14 mouse cellular contexts compared by ENCODE assay signal in genomic region chr19:58853036-58853735, GRCm38 (mm10). TPM values are rescaled to one million over a fixed set of nuclear protein-coding genes. Genes with fewer than 3 reads are reported as not detected.
A peak's percentile ranks its signal among the peaks of the same experiment; 100 is the strongest.
DNase-seq lines count a peak whose midpoint lies in the region; ATAC-seq and TF ChIP-seq lines count a peak whose summit lies in the region.
"Had no signal": no experiment of that assay in that cellular context is flagged by ENCODE, and none has a peak within 500 bp of the region (broad histone marks: within the 10 kb centered on the region; RNA-seq: fewer than 3 reads in every experiment).

No protein-coding gene starts in this region.

- H3K36me3 ChIP-seq in liver, adult 2 months (ENCODE audit: control insufficient read depth, insufficient read depth, low read length): no peaks in the 10 kb centered on the region
- H3K36me3 ChIP-seq in kidney, embryonic 15.5 days: no peaks in the 10 kb centered on the region
- H3K36me3 ChIP-seq: embryonic facial prominence, embryonic 13.5 days; hindbrain, embryonic 10.5 days; limb, embryonic 12.5 days had no signal

- H3K4me3 ChIP-seq in liver, adult 2 months (ENCODE audit: insufficient read depth, low read depth, low read length): no peak overlapping the region
- H3K4me3 ChIP-seq in kidney, embryonic 15.5 days (replicated peaks): no peak overlapping the region
- H3K4me3 ChIP-seq: embryonic facial prominence, embryonic 13.5 days; hindbrain, embryonic 10.5 days; limb, embryonic 12.5 days had no signal

- H3K4me2 ChIP-seq in kidney, embryonic 15.5 days: no peak overlapping the region
- H3K4me2 ChIP-seq: embryonic facial prominence, embryonic 13.5 days; limb, embryonic 12.5 days had no signal

- H3K9me3 ChIP-seq in kidney, embryonic 15.5 days (replicated peaks): no peaks in the 10 kb centered on the region
- H3K9me3 ChIP-seq: embryonic facial prominence, embryonic 13.5 days; hindbrain, embryonic 10.5 days; limb, embryonic 12.5 days had no signal

- no peaks in the 10 kb centered on the region for H3K79me2 ChIP-seq in liver, adult 2 months (ENCODE audit: control insufficient read depth, insufficient read depth, low read length)

- H3K27ac ChIP-seq in liver, adult 2 months (replicated peaks; ENCODE audit: insufficient read depth, low read depth, low read length): peak overlapping the region; percentile 2
- no peak overlapping the region for H3K27ac ChIP-seq in kidney, embryonic 15.5 days
- H3K27ac ChIP-seq: embryonic facial prominence, embryonic 13.5 days; hindbrain, embryonic 10.5 days; limb, embryonic 12.5 days had no signal

- TF ChIP-seq CTCF in liver, adult 2 months (IDR thresholded peaks at IDR 0.05; ENCODE audit: low read depth, low read length): no peak

- WGBS in liver, adult 2 months: 7% methylated on average over 10 of the region's 10 CpGs
- 65% methylated on average over 10 of the region's 10 CpGs for WGBS in kidney, embryonic 15.5 days

- peak; percentile 83 for DNase-seq in liver, adult 2 months (ENCODE audit: extremely low read depth, low read depth, low spot score)
- no peak for DNase-seq in liver
- peak; percentile 56 for DNase-seq in adipocyte (ENCODE audit: low spot score)
- DNase-seq in adrenal gland, postnatal 36 days: peak; percentile 69 to 70
- DNase-seq in thymus, postnatal 10 days (ENCODE audit: low spot score in 2 of 2): no peak
- DNase-seq in layer of hippocampus, postnatal 14 days (ENCODE audit: low spot score in 2 of 2): no peak
- DNase-seq: cerebellum, adult 8-10 months; right cerebral cortex, postnatal 25 days had no signal

- H3K9ac ChIP-seq in liver, adult 2 months (ENCODE audit: low read depth, low read length): no peak overlapping the region
- H3K9ac ChIP-seq in kidney, embryonic 15.5 days: no peak overlapping the region
- H3K9ac ChIP-seq: embryonic facial prominence, embryonic 13.5 days; limb, embryonic 12.5 days had no signal

- no peak for TF ChIP-seq POLR2A in liver, adult 2 months (IDR thresholded peaks at IDR 0.05; ENCODE audit: extremely low read depth, insufficient read depth, low read length)

- 0 out of 2 replicates have a peak, but pooled peaks have one; percentile 2 for ATAC-seq in kidney, embryonic 15.5 days (replicated peaks; ENCODE audit: low FRiP score)
- no peak for ATAC-seq in cerebellum, adult (ENCODE audit: insufficient number of reproducible peaks, low FRiP score, low TSS enrichment)

- H3K27me3 ChIP-seq in liver, adult 2 months (ENCODE audit: control insufficient read depth, insufficient read depth, low read length): no peaks in the 10 kb centered on the region
- H3K27me3 ChIP-seq in kidney, embryonic 15.5 days: no peaks in the 10 kb centered on the region

- H3K4me1 ChIP-seq in liver, adult 2 months (ENCODE audit: control insufficient read depth, insufficient read depth, low read length): peaks cover 17% of the 10 kb centered on the region
- peaks cover 21% of the 10 kb centered on the region for H3K4me1 ChIP-seq in kidney, embryonic 15.5 days
- H3K4me1 ChIP-seq: embryonic facial prominence, embryonic 13.5 days had no signal

RNA-seq across cellular contexts. Expression of gene 1700019N19Rik, which starts 58.9 kb away (rescaled TPM):
- not detected in 2 replicates for total RNA-seq in liver, adult 2 months (2014; rRNA removed)
- polyA plus RNA-seq in liver, adult 2 months (2012; rRNA removed): not detected in 2 replicates
- total RNA-seq in adrenal gland, postnatal 36 days (2021): not detected
- polyA plus RNA-seq in kidney, embryonic 15.5 days (2015; fragmentation: Nextera tagmentation; extraction: Ambion mirVana): not detected in 2 replicates
- under 1 TPM; 0.35 to 0.41 TPM for total RNA-seq in layer of hippocampus, postnatal 14 days (2021)
- total RNA-seq: megakaryocyte progenitor cell, adult 5-6 weeks had no signal
- polyA plus RNA-seq: embryonic facial prominence, embryonic 13.5 days; limb, embryonic 12.5 days had no signal

Comparison
In these comparisons a context has a peak if more than half of its experiments do, and no peak if none do; other contexts are left out.
1. DNase-seq: peak in liver, adult 2 months (single experiment), adipocyte (single experiment) and adrenal gland, postnatal 36 days (2 of 2); none in liver (single experiment), thymus, postnatal 10 days (0 of 2) and layer of hippocampus, postnatal 14 days (0 of 2).